Mouse (Mus musculus): ENCODE measurements around the gene U2surp.

- TF ChIP-seq GATA1 (IDR thresholded peaks at IDR 0.05; ENCODE audit: borderline replicate concordance, low read length) = no peak
- no peak for TF ChIP-seq FLI1 (IDR thresholded peaks at IDR 0.05; ENCODE audit: low read length)
Observed at GRCm38 (mm10) chr9:95450586-95450985, 61.2 kb downstream of the U2surp start.
